Mouse (Mus musculus) hindbrain, postnatal 0 days (tissue): Measurements from ENCODE around the gene Ndufb8. TPM values are rescaled to one million over a fixed set of nuclear protein-coding genes. Genes with fewer than 3 reads are reported as not detected.

ENCODE experiments used
- ATAC-seq: fragments of 200-750 bp; cut with Nextera tagmentation; 2 replicates; pipeline ENCODE4 v1.8.0; 2017; ENCODE audit warnings: mild to moderate bottlenecking, moderate TSS enrichment, moderate library complexity
- DNase-seq: peaks from one replicate; pipeline ENCODE4 v3.0.0-alpha.2; 2015; ENCODE audit warnings: low spot score
- H3K27ac ChIP-seq: fragments of 300-500 bp; sonication (generic); 2 replicates; pipeline ENCODE4 v1.5.1; 2014; ENCODE audit warnings: mild to moderate bottlenecking
- H3K27me3 ChIP-seq: fragments of 300-500 bp; sonication (generic); 2 replicates; pipeline ENCODE4 v1.6.1; 2014; ENCODE audit warnings: low read length, mixed read lengths; ENCODE audit not compliant: insufficient read depth
- H3K36me3 ChIP-seq: fragments of 300-500 bp; sonication (generic); 2 replicates; pipeline ENCODE4 v1.6.1; 2014; ENCODE audit warnings: low read length, mixed read lengths; ENCODE audit not compliant: insufficient read depth
- H3K4me1 ChIP-seq: fragments of 300-500 bp; sonication (generic); 2 replicates; pipeline ENCODE4 v1.6.1; 2014; ENCODE audit warnings: antibody characterized with exemption, low read length, mixed read lengths; ENCODE audit not compliant: insufficient read depth
- H3K4me2 ChIP-seq: fragments of 300-500 bp; sonication (generic); 2 replicates; pipeline ENCODE4 v1.6.1; 2014; ENCODE audit warnings: low read depth, mild to moderate bottlenecking, low read length, moderate library complexity, mixed read lengths
- H3K4me3 ChIP-seq: fragments of 300-500 bp; sonication (generic); 2 replicates; pipeline ENCODE4 v1.5.1; 2014; ENCODE audit warnings: low read length
- H3K9ac ChIP-seq: fragments of 300-500 bp; sonication (generic); replicated peaks from 2 replicates; pipeline ENCODE4 v1.6.1; 2014; ENCODE audit warnings: mild to moderate bottlenecking, low read length, moderate library complexity, mixed read lengths
- H3K9me3 ChIP-seq: fragments of 300-500 bp; sonication (generic); 2 replicates; pipeline ENCODE4 v1.6.1; 2016; ENCODE audit warnings: low read length, mixed read lengths
- CTCF ChIP-seq: IDR thresholded peaks from 2 replicates; pipeline ENCODE4 v1.5.1; 2016; ENCODE audit warnings: antibody characterized with exemption, control low read depth, low read depth
- WGBS: fragments of 180-500 bp; shearing (Covaris S2); extraction: QIAGEN DNeasy Blood & Tissue Kit; methylation state at CpG from one replicate; pipeline ENCODE4 v1.1.7; 2014; 5-methylcytosine and 5-hydroxymethylcytosine counted together
- polyA plus RNA-seq: library from polyadenylated mRNA; unstranded; fragments of >200 nt; fragmentation: Nextera tagmentation; extraction: Ambion mirVana; gene quantifications from 2 replicates; pipeline ENCODE4 v1.2.1, GENCODE M21; 2015
- total RNA-seq: library from RNA; depleted of rRNA; stranded (reverse); fragments of >200 nt; gene quantifications from 2 replicates; pipeline ENCODE4 v1.2.3, GENCODE M21; 2014

Ndufb8 gene
- total and polyA plus RNA-seq, 2 experiments from 2014 or later, result 500 to 959 TPM

DNA sequence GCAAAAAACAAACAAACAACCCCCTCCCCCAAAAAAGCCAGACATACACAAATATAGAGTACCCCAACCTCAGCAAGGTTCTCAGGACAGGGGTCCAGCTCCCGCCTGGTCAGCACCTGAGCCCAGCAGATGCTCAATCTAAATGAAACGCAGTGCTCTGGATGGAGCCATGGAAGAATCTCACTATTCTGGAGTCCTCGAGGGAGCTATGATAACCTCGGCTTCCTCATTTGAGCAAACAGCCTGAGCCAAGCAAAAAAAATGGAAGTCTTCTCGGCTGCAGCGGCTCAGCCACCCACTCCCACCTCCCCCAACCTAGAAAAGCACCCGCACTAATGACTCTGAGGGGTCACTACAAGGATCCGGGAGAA is 765 bp downstream of the Ndufb8 start:
- TF ChIP-seq CTCF, result no peak
- ATAC-seq, result peak; percentile 16; the same call in 1 of the 2 replicates

GRCm38 (mm10) chr19:44553286-44553685 is 2.0 kb downstream of the Ndufb8 start:
- H3K9ac ChIP-seq, result no peak overlapping the region

More for the DNA sequence above, 765 bp downstream of the Ndufb8 start:
- DNase-seq, result no peak
- no peaks in the 10 kb centered on the region for H3K27me3 ChIP-seq
- peak overlapping the region; percentile 93 for H3K4me3 ChIP-seq
- no peaks in the 10 kb centered on the region for H3K9me3 ChIP-seq
- H3K4me1 ChIP-seq, result peaks cover 7% of the 10 kb centered on the region
- peaks cover 30% of the 10 kb centered on the region for H3K36me3 ChIP-seq
- H3K27ac ChIP-seq, result peak overlapping the region; percentile 84
- 3% methylated on average over 8 of the region's 8 CpGs for WGBS
- peak overlapping the region; percentile 90 for H3K9ac ChIP-seq
- H3K4me2 ChIP-seq, result peak overlapping the region; percentile 83

DNA sequence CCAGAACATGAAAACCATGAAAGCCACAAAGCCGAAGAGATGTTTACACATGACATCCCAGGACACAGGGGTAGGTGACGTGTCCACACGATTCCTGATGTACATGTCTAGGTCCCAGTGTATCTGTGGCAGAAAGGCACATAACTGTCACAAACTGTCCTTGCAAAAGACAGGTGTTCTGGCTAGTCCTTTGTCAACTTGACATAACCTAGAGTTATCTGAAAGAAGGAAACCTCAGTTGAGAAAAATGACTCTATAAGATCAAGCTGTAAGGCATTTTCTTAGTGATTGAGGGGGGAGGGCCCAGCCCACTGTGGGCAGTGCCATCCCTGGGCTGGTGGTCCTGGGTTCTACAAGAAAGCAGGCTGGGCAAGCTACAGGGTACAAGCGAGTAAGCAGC is 2.5 kb downstream of the Ndufb8 start, which contains the start of gene Gm20538:
Gene Gm20538, minus strand, starts transcription at position 101 of the 400 bp plus-strand sequence.
- H3K27ac ChIP-seq, result no peak within 1 kb of the TSS
- H3K36me3 ChIP-seq, result peaks cover 37% of the 10 kb centered on the region

More at GRCm38 (mm10) chr19:44553286-44553685, 2.0 kb downstream of the Ndufb8 start:
- Histone ChIP-seq H3K36me3 (peaks cover 37% of the 10 kb centered on the region), H3K4me3 (no peak overlapping the region), H3K27ac (no peak overlapping the region), H3K9me3 (no peaks in the 10 kb centered on the region), H3K4me1 (peaks cover 7% of the 10 kb centered on the region), H3K27me3 (no peaks in the 10 kb centered on the region), H3K4me2 (peak overlapping the region; percentile 83; the same call in 1 of the 2 replicates)
- WGBS, result 95% methylated on average over 4 of the region's 4 CpGs
- DNase-seq (no peak), ATAC-seq (no peak)
- TF ChIP-seq CTCF, result no peak

DNA sequence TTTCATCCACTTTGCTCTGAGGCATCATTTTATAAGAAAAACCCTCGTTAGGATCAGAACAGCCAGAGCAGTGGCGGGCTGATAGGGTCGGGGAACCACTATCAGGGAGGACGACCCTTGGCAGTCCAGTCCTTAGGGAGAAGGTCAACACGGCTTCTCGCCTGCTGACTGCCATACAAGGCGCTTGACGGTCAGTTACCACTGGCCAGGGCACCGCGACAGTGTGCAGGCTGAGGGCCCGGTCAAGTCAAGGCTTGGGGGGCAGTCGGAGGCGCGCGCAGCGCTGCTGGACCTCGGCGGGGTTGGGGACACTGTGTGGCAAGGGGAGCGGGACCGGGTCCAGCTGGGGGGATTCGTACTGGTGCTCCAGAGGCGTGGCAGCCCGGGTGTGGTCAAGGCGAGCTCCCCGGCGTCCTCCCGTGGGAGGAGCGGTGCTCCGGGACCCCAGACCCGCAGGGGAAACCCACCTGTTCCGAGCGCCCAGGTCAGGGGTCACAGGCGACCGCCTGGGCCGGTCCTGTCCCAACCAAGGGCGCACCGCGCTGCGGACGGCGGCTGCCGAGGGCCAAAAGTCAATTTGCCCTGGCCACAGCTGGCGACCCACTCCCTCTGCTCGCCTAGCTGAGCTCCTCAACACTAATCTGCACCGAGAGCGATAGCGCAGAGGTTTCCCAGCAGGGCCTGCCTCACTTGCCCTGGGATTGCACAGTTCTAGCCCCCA is 9.8 kb downstream of the Ndufb8 start, which contains the start of gene Sec31b:
Gene Sec31b, minus strand, starts transcription at position 544 of the 721 bp plus-strand sequence.
- no peak for TF ChIP-seq CTCF
- no peak within 1 kb of the TSS for H3K27ac ChIP-seq
- H3K4me1 ChIP-seq, result no peaks in the 10 kb centered on the region
- peak; percentile 6 for DNase-seq
- peak within 1 kb of the TSS; percentile 73 for H3K4me2 ChIP-seq
- H3K9me3 ChIP-seq, result no peaks in the 10 kb centered on the region
- H3K9ac ChIP-seq, result peak within 1 kb of the TSS; percentile 47
- H3K27me3 ChIP-seq, result no peaks in the 10 kb centered on the region
- 3% methylated on average over 47 of the region's 47 CpGs for WGBS
- peaks cover 17% of the 10 kb centered on the region for H3K36me3 ChIP-seq
- ATAC-seq, result peak; percentile 66
- H3K4me3 ChIP-seq, result peak within 1 kb of the TSS; percentile 43

More for the DNA sequence above, 2.5 kb downstream of the Ndufb8 start, which contains the start of gene Gm20538:
- Histone ChIP-seq H3K4me2 (peak within 1 kb of the TSS; percentile 83; the same call in 1 of the 2 replicates), H3K9me3 (no peaks in the 10 kb centered on the region), H3K4me3 (no peak within 1 kb of the TSS), H3K27me3 (no peaks in the 10 kb centered on the region), H3K9ac (no peak within 1 kb of the TSS), H3K4me1 (peaks cover 7% of the 10 kb centered on the region)
- no peak for TF ChIP-seq CTCF
- WGBS, result 98% methylated on average over 4 of the region's 4 CpGs
- DNase-seq (no peak), ATAC-seq (no peak)

DNA sequence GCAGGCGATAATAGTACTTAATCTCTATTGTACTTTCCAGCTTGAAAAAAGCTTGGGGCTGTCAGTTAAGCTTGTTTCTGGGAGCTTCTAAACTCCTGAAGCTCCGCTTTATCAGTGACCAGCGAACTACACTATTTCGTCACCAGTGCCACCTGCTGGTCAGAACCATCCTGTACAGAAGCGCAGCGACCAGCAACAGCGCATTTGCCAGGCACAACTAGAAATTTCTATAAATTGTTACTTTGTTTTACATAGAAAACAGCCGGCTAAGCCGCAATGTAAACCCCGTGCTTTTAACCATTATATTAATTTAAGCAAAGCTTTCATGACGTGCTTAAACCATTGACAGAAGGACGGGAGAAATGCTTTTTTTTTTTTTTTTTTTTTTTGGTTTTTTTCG is 10.5 kb downstream of the Ndufb8 start:
- WGBS, result 4% methylated on average over 13 of the region's 13 CpGs
- no peaks in the 10 kb centered on the region for H3K4me1 ChIP-seq
- H3K4me3 ChIP-seq, result peak overlapping the region; percentile 43; the same call in 1 of the 2 replicates
- H3K27me3 ChIP-seq, result no peaks in the 10 kb centered on the region
- no peaks in the 10 kb centered on the region for H3K9me3 ChIP-seq
- peak; percentile 93 for DNase-seq
- no peak overlapping the region for H3K9ac ChIP-seq
- H3K27ac ChIP-seq, result no peak overlapping the region
- peak overlapping the region; percentile 73 for H3K4me2 ChIP-seq
- H3K36me3 ChIP-seq, result peaks cover 10% of the 10 kb centered on the region
- ATAC-seq, result peak; percentile 64; the same call in 1 of the 2 replicates
- peak; percentile 82 for TF ChIP-seq CTCF

DNA sequence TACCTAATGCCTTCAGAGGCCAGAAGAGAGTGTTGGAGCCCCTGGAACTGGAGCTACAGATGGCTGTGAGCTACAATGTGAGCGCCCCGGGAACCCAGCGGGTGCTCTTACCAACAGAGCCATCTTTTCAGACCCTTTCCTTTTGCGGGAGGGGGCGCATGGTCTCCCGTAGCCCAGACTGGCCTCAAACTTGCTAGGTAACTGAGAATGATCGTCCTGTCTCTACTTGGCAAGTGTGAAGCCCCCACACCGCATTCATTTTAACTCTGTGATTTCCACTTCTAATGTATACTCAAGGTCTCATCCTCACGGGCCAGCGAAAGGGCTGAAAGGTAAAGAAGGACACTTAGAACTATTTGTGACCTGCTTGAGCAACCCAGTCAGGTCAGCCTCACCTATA is 10.9 kb downstream of the Ndufb8 start:
- no peak for DNase-seq
- Histone ChIP-seq H3K9ac (no peak overlapping the region), H3K9me3 (no peaks in the 10 kb centered on the region), H3K4me3 (no peak overlapping the region), H3K27me3 (no peaks in the 10 kb centered on the region), H3K27ac (no peak overlapping the region), H3K4me1 (no peaks in the 10 kb centered on the region), H3K36me3 (peaks cover 6% of the 10 kb centered on the region), H3K4me2 (0 out of 2 replicates have a peak overlapping the region, but pooled peaks have one; percentile 73)
- no peak for TF ChIP-seq CTCF
- WGBS, result 59% methylated on average over 10 of the region's 10 CpGs
- peak; percentile 4; the same call in 1 of the 2 replicates for ATAC-seq
